Mouse (Mus musculus): ENCODE data around the gene R3hdm2. TPM values are rescaled to one million over a fixed set of nuclear protein-coding genes. Genes with fewer than 3 reads are reported as not detected.

R3hdm2 gene
- polyA plus RNA-seq, 1 experiment: 135 TPM

- no peaks in the 10 kb centered on the region for H3K27me3 ChIP-seq (ENCODE audit: control insufficient read depth, insufficient read depth, low read length)
- H3K4me3 ChIP-seq (ENCODE audit: control insufficient read depth, insufficient read depth, low read length): no peak overlapping the region
- WGBS: 98% methylated on average over 8 of the region's 8 CpGs
- no peaks in the 10 kb centered on the region for H3K4me1 ChIP-seq (replicated peaks; ENCODE audit: control insufficient read depth, insufficient read depth, low read length)
- DNase-seq: no peak
- no peak overlapping the region for H3K27ac ChIP-seq (ENCODE audit: control insufficient read depth, insufficient read depth, low read length)
- H3K36me3 ChIP-seq (ENCODE audit: control insufficient read depth, insufficient read depth, low read length): no peaks in the 10 kb centered on the region
- no peak for TF ChIP-seq CTCF (IDR thresholded peaks at IDR 0.05; ENCODE audit: borderline replicate concordance, control insufficient read depth, extremely low read depth, insufficient read depth, low read length, poor library complexity)
- no peak for TF ChIP-seq POLR2A (IDR thresholded peaks at IDR 0.05; ENCODE audit: control insufficient read depth, extremely low read depth, insufficient read depth, low read length, poor library complexity)
Measured at GRCm38 (mm10) chr10:127541510-127541909, 161.4 kb downstream of the R3hdm2 start.

DNA sequence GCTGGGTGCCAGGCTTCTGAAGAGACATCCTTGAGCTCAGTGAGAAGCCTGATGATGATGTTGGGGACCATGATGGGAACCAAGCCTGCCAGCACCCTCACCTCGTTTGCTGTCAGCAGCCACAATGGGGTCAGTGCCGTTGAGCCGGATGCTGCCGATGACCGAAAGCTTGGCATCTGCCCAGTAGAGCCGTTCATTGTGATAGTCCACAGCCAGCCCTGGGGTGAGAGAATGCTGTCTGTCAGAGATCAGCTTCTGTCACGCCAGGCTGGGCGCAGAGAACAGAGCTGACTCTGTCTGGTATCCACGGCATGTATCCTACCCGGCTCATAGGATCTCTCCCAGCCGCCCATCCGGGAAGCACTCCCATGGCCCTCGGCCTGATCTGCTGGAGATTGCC lies 162.0 kb downstream of the R3hdm2 start:
- DNase-seq: no peak
- Histone ChIP-seq H3K27ac (ENCODE audit: control insufficient read depth, insufficient read depth, low read length) (no peak overlapping the region), H3K36me3 (ENCODE audit: control insufficient read depth, insufficient read depth, low read length) (no peaks in the 10 kb centered on the region), H3K4me1 (replicated peaks; ENCODE audit: control insufficient read depth, insufficient read depth, low read length) (no peaks in the 10 kb centered on the region), H3K4me3 (ENCODE audit: control insufficient read depth, insufficient read depth, low read length) (no peak overlapping the region), H3K27me3 (ENCODE audit: control insufficient read depth, insufficient read depth, low read length) (no peaks in the 10 kb centered on the region)
- 96% methylated on average over 13 of the region's 13 CpGs for WGBS
- TF ChIP-seq POLR2A (IDR thresholded peaks at IDR 0.05; ENCODE audit: control insufficient read depth, extremely low read depth, insufficient read depth, low read length, poor library complexity) (no peak), CTCF (IDR thresholded peaks at IDR 0.05; ENCODE audit: borderline replicate concordance, control insufficient read depth, extremely low read depth, insufficient read depth, low read length, poor library complexity) (no peak)

DNA sequence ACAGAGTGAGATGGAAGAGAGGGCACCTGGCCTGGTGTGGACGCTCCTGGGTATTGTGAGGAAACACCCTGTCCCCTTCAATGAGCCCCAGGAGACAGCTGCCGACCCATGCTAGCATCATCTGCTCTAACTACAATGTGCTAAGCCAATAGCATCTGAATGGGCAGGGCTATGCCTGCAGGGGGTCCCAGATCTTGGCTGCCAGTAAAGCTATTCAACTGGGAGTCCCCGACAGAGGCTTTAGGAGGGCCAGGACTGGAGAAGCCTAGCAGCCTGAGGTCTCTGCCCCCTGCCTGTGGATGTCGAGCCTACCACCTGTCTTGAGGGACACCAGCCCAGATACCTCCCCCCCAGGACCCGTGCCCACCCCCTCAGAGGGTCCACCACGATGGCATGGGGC lies 162.6 kb downstream of the R3hdm2 start:
- Histone ChIP-seq H3K36me3 (ENCODE audit: control insufficient read depth, insufficient read depth, low read length) (no peaks in the 10 kb centered on the region), H3K27ac (ENCODE audit: control insufficient read depth, insufficient read depth, low read length) (no peak overlapping the region), H3K4me3 (ENCODE audit: control insufficient read depth, insufficient read depth, low read length) (no peak overlapping the region), H3K27me3 (ENCODE audit: control insufficient read depth, insufficient read depth, low read length) (no peaks in the 10 kb centered on the region), H3K4me1 (replicated peaks; ENCODE audit: control insufficient read depth, insufficient read depth, low read length) (no peaks in the 10 kb centered on the region)
- 88% methylated on average over 6 of the region's 6 CpGs for WGBS
- TF ChIP-seq POLR2A (IDR thresholded peaks at IDR 0.05; ENCODE audit: control insufficient read depth, extremely low read depth, insufficient read depth, low read length, poor library complexity) (no peak), CTCF (IDR thresholded peaks at IDR 0.05; ENCODE audit: borderline replicate concordance, control insufficient read depth, extremely low read depth, insufficient read depth, low read length, poor library complexity) (no peak)
- DNase-seq: no peak

GRCm38 (mm10) chr10:127543916-127544315 lies 163.8 kb downstream of the R3hdm2 start:
- whole genome bisulfite sequencing: 94% methylated on average over 3 of the region's 3 CpGs

DNA sequence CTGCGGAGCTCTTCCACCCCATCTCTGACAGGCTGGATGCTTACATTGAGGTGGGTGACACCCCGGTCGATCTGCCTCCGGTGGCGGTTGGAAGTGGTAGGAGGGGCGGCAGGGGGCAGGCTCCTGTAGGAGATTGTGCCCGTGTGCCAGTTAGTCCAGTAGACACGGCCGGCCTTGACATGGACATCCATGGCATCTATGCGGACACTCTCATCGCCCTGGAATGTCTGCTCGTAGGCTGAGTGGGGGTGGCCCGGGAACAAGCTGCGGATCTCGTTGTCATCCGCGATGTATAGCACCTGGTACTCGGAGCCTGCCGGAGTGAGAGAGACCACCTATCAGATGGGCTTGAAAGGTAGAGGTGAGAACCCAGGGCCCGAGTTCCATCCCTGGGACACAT lies 164.2 kb downstream of the R3hdm2 start:
- Histone ChIP-seq H3K36me3 (ENCODE audit: control insufficient read depth, insufficient read depth, low read length) (no peaks in the 10 kb centered on the region), H3K27ac (ENCODE audit: control insufficient read depth, insufficient read depth, low read length) (no peak overlapping the region), H3K4me1 (replicated peaks; ENCODE audit: control insufficient read depth, insufficient read depth, low read length) (no peaks in the 10 kb centered on the region), H3K4me3 (ENCODE audit: control insufficient read depth, insufficient read depth, low read length) (no peak overlapping the region), H3K27me3 (ENCODE audit: control insufficient read depth, insufficient read depth, low read length) (no peaks in the 10 kb centered on the region)
- no peak for DNase-seq
- TF ChIP-seq CTCF (IDR thresholded peaks at IDR 0.05; ENCODE audit: borderline replicate concordance, control insufficient read depth, extremely low read depth, insufficient read depth, low read length, poor library complexity): no peak
- TF ChIP-seq POLR2A (IDR thresholded peaks at IDR 0.05; ENCODE audit: control insufficient read depth, extremely low read depth, insufficient read depth, low read length, poor library complexity): no peak
- WGBS: 96% methylated on average over 20 of the region's 20 CpGs

More at GRCm38 (mm10) chr10:127543916-127544315, 163.8 kb downstream of the R3hdm2 start:
- Histone ChIP-seq H3K27me3 (ENCODE audit: control insufficient read depth, insufficient read depth, low read length) (no peaks in the 10 kb centered on the region), H3K27ac (ENCODE audit: control insufficient read depth, insufficient read depth, low read length) (no peak overlapping the region), H3K4me1 (replicated peaks; ENCODE audit: control insufficient read depth, insufficient read depth, low read length) (no peaks in the 10 kb centered on the region), H3K4me3 (ENCODE audit: control insufficient read depth, insufficient read depth, low read length) (no peak overlapping the region), H3K36me3 (ENCODE audit: control insufficient read depth, insufficient read depth, low read length) (no peaks in the 10 kb centered on the region)
- no peak for DNase-seq
- TF ChIP-seq POLR2A (IDR thresholded peaks at IDR 0.05; ENCODE audit: control insufficient read depth, extremely low read depth, insufficient read depth, low read length, poor library complexity) (no peak), CTCF (IDR thresholded peaks at IDR 0.05; ENCODE audit: borderline replicate concordance, control insufficient read depth, extremely low read depth, insufficient read depth, low read length, poor library complexity) (no peak)

- H3K36me3 ChIP-seq (ENCODE audit: control insufficient read depth, insufficient read depth, low read length): no peaks in the 10 kb centered on the region
- TF ChIP-seq POLR2A (IDR thresholded peaks at IDR 0.05; ENCODE audit: control insufficient read depth, extremely low read depth, insufficient read depth, low read length, poor library complexity): no peak
- no peak for TF ChIP-seq CTCF (IDR thresholded peaks at IDR 0.05; ENCODE audit: borderline replicate concordance, control insufficient read depth, extremely low read depth, insufficient read depth, low read length, poor library complexity)
- H3K4me3 ChIP-seq (ENCODE audit: control insufficient read depth, insufficient read depth, low read length): no peak overlapping the region
- no peak for DNase-seq
- no peak overlapping the region for H3K27ac ChIP-seq (ENCODE audit: control insufficient read depth, insufficient read depth, low read length)
- H3K27me3 ChIP-seq (ENCODE audit: control insufficient read depth, insufficient read depth, low read length): no peaks in the 10 kb centered on the region
- 95% methylated on average over 7 of the region's 7 CpGs for WGBS
- no peaks in the 10 kb centered on the region for H3K4me1 ChIP-seq (replicated peaks; ENCODE audit: control insufficient read depth, insufficient read depth, low read length)
Measured at GRCm38 (mm10) chr10:127546505-127546904, 166.4 kb downstream of the R3hdm2 start.

DNA sequence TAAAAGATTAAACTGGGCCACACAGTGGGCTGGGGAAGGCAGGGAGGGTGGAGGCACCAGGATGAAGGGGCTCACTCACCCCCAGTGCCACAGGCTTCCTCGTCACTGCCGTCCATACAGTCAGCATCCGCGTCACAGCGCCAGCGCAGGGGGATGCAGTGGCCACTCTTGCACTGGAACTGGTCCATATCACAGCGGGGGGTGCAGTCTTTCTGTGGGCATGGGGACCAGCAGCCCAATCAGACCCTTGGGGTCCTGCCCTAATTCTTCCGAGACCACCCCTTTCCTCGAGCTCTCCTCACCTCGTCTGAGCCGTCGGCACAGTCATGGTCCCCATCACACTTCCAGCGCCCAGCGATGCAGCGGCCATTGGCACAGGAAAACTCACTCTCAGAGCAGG lies 168.1 kb downstream of the R3hdm2 start:
- no peak for TF ChIP-seq CTCF (IDR thresholded peaks at IDR 0.05; ENCODE audit: borderline replicate concordance, control insufficient read depth, extremely low read depth, insufficient read depth, low read length, poor library complexity)
- no peak for TF ChIP-seq POLR2A (IDR thresholded peaks at IDR 0.05; ENCODE audit: control insufficient read depth, extremely low read depth, insufficient read depth, low read length, poor library complexity)
- H3K4me1 ChIP-seq (replicated peaks; ENCODE audit: control insufficient read depth, insufficient read depth, low read length): no peaks in the 10 kb centered on the region

More for the DNA sequence above, 168.1 kb downstream of the R3hdm2 start:
- Histone ChIP-seq H3K27ac (ENCODE audit: control insufficient read depth, insufficient read depth, low read length) (no peak overlapping the region), H3K27me3 (ENCODE audit: control insufficient read depth, insufficient read depth, low read length) (no peaks in the 10 kb centered on the region), H3K4me3 (ENCODE audit: control insufficient read depth, insufficient read depth, low read length) (no peak overlapping the region), H3K36me3 (ENCODE audit: control insufficient read depth, insufficient read depth, low read length) (no peaks in the 10 kb centered on the region)
- WGBS: 97% methylated on average over 15 of the region's 15 CpGs
- DNase-seq: no peak

Other genes with a start within 250 kb of the R3hdm2 start
- 196 and 239 TPM in 2 replicates for gene B4galnt1, start 215.1 kb upstream of the R3hdm2 start, polyA plus RNA-seq (2012; rRNA removed)
- gene Slc26a10, start 199.7 kb upstream of the R3hdm2 start, polyA plus RNA-seq (2012; rRNA removed): 3.6 and 6.4 TPM in 2 replicates
- 4.2 and 5.6 TPM in 2 replicates for gene Arhgef25, start 190.2 kb upstream of the R3hdm2 start, polyA plus RNA-seq (2012; rRNA removed)
- gene Dtx3, start 184.6 kb upstream of the R3hdm2 start, polyA plus RNA-seq (2012; rRNA removed): 222 and 263 TPM in 2 replicates
- 34.4 and 36.1 TPM in 2 replicates for gene Pip4k2c, start 168.7 kb upstream of the R3hdm2 start, polyA plus RNA-seq (2012; rRNA removed)
- 1.2 and 1.5 TPM in 2 replicates for gene Kif5a, start 117.0 kb upstream of the R3hdm2 start, polyA plus RNA-seq (2012; rRNA removed)
- gene Dctn2, start 114.0 kb upstream of the R3hdm2 start, polyA plus RNA-seq (2012; rRNA removed): 168 and 200 TPM in 2 replicates
- gene Mbd6, start 91.3 kb upstream of the R3hdm2 start, polyA plus RNA-seq (2012; rRNA removed): 124 and 151 TPM in 2 replicates
- 65.8 and 77.2 TPM in 2 replicates for gene Mars, start 68.5 kb upstream of the R3hdm2 start, polyA plus RNA-seq (2012; rRNA removed)
- gene Arhgap9, start 58.4 kb upstream of the R3hdm2 start, polyA plus RNA-seq (2012; rRNA removed): 105 and 111 TPM in 2 replicates
- 0.61 and 0.77 TPM in 2 replicates for gene Gli1, start 38.4 kb upstream of the R3hdm2 start, polyA plus RNA-seq (2012; rRNA removed)
- gene Inhbe, start 25.9 kb upstream of the R3hdm2 start, polyA plus RNA-seq (2012; rRNA removed): 0.04 TPM in 1 of 2 replicates, not detected in the other
- gene Inhbc, start 9.9 kb upstream of the R3hdm2 start, polyA plus RNA-seq (2012; rRNA removed): 0.06 TPM in 1 of 2 replicates, not detected in the other
- gene Stac3, start 121.4 kb downstream of the R3hdm2 start, polyA plus RNA-seq (2012; rRNA removed): 2.2 and 3.9 TPM in 2 replicates
- 6.2 and 13.5 TPM in 2 replicates for gene Ndufa4l2, start 134.6 kb downstream of the R3hdm2 start, polyA plus RNA-seq (2012; rRNA removed)
- gene Shmt2, start 142.1 kb downstream of the R3hdm2 start, polyA plus RNA-seq (2012; rRNA removed): 171 and 198 TPM in 2 replicates
- gene Nxph4, start 154.2 kb downstream of the R3hdm2 start, polyA plus RNA-seq (2012; rRNA removed): 0.06 and 0.20 TPM in 2 replicates
- 35.3 and 40.3 TPM in 2 replicates for gene Lrp1, start 240.8 kb downstream of the R3hdm2 start, polyA plus RNA-seq (2012; rRNA removed)

Data from thymus, adult 2 months (tissue).